Mouse (Mus musculus) lung, embryonic 14.5 days (tissue): ENCODE measurements around the gene Gm10663. TPM values are rescaled to one million over a fixed set of nuclear protein-coding genes. Genes with fewer than 3 reads are reported as not detected.

Experiments
- ATAC-seq: fragments of 200-750 bp; cut with Nextera tagmentation; 2 replicates; pipeline ENCODE4 v1.8.0; 2017; ENCODE audit warnings: mild to moderate bottlenecking, moderate TSS enrichment, moderate library complexity; ENCODE audit not compliant: insufficient read depth
- DNase-seq: peaks from one replicate; pipeline ENCODE4 v3.0.0-alpha.2; 2015
- H3K27ac ChIP-seq: fragments of 300-500 bp; sonication (generic); 2 replicates; pipeline ENCODE4 v1.5.1; 2014; ENCODE audit warnings: low read depth, mild to moderate bottlenecking, moderate library complexity
- H3K27me3 ChIP-seq: fragments of 300-500 bp; sonication (generic); 2 replicates; pipeline ENCODE4 v1.6.1; 2014; ENCODE audit warnings: low read length, control low read depth; ENCODE audit not compliant: insufficient read depth
- H3K36me3 ChIP-seq: fragments of 300-500 bp; sonication (generic); 2 replicates; pipeline ENCODE4 v1.6.1; 2014; ENCODE audit warnings: control low read depth; ENCODE audit not compliant: insufficient read depth
- H3K4me1 ChIP-seq: fragments of 300-500 bp; sonication (generic); 2 replicates; pipeline ENCODE4 v1.6.1; 2014; ENCODE audit warnings: antibody characterized with exemption, control low read depth; ENCODE audit not compliant: insufficient read depth
- H3K4me2 ChIP-seq: fragments of 300-500 bp; sonication (generic); 2 replicates; pipeline ENCODE4 v1.6.1; 2014; ENCODE audit warnings: mild to moderate bottlenecking
- H3K4me3 ChIP-seq: fragments of 300-500 bp; sonication (generic); 2 replicates; pipeline ENCODE4 v1.5.1; 2014; ENCODE audit warnings: low read depth, low read length
- H3K9ac ChIP-seq: fragments of 300-500 bp; sonication (generic); 2 replicates; pipeline ENCODE4 v1.6.1; 2014
- H3K9me3 ChIP-seq: fragments of 300-500 bp; sonication (generic); 2 replicates; pipeline ENCODE4 v1.6.1; 2016; ENCODE audit warnings: low read depth, low read length, control low read depth
- CTCF ChIP-seq: IDR thresholded peaks from 2 replicates; pipeline ENCODE4 v1.5.1; 2016; ENCODE audit warnings: antibody characterized with exemption, low read depth
- WGBS: fragments of 180-500 bp; shearing (Covaris S2); extraction: QIAGEN DNeasy Blood & Tissue Kit; methylation state at CpG from one replicate; pipeline ENCODE4 v1.1.7; 2014; 5-methylcytosine and 5-hydroxymethylcytosine counted together
- polyA plus RNA-seq: library from polyadenylated mRNA; unstranded; fragments of >200 nt; fragmentation: Nextera tagmentation; extraction: Ambion mirVana; gene quantifications from 2 replicates; pipeline ENCODE4 v1.2.1, GENCODE M21; 2014

Gene Gm10663
- polyA plus RNA-seq, result not detected in 2 replicates

- Histone ChIP-seq H3K4me2 (peak within 1 kb of the TSS; percentile 16; the same call in 1 of the 2 replicates), H3K27me3 (no peaks in the 10 kb centered on the region), H3K9ac (no peak within 1 kb of the TSS), H3K9me3 (no peaks in the 10 kb centered on the region), H3K4me3 (no peak within 1 kb of the TSS), H3K36me3 (no peaks in the 10 kb centered on the region), H3K4me1 (no peaks in the 10 kb centered on the region), H3K27ac (no peak within 1 kb of the TSS)
- 77% methylated on average over 2 of the region's 2 CpGs for WGBS
- no peak for TF ChIP-seq CTCF
- ATAC-seq (no peak), DNase-seq (no peak)
Measured at GRCm38 (mm10) chr8:65074733-65075132, at the start of gene Gm10663. Gene Gm10663 (plus strand): TSS chr8:65075033.

GRCm38 (mm10) chr8:65028959-65029686 lies 45.7 kb upstream of the Gm10663 start:
- ATAC-seq, result no peak
- Histone ChIP-seq H3K27me3 (no peaks in the 10 kb centered on the region), H3K27ac (no peak overlapping the region), H3K4me3 (no peak overlapping the region), H3K9me3 (no peaks in the 10 kb centered on the region), H3K9ac (no peak overlapping the region), H3K4me1 (no peaks in the 10 kb centered on the region), H3K4me2 (no peak overlapping the region), H3K36me3 (no peaks in the 10 kb centered on the region)
- TF ChIP-seq CTCF, result no peak
- 73% methylated on average over 12 of the region's 12 CpGs for WGBS
- DNase-seq, result no peak

- ATAC-seq (no peak), DNase-seq (no peak)
- Histone ChIP-seq H3K4me1 (no peaks in the 10 kb centered on the region), H3K9me3 (no peaks in the 10 kb centered on the region), H3K4me3 (no peak overlapping the region), H3K27me3 (no peaks in the 10 kb centered on the region), H3K36me3 (no peaks in the 10 kb centered on the region), H3K27ac (no peak overlapping the region), H3K4me2 (no peak overlapping the region), H3K9ac (no peak overlapping the region)
- 82% methylated on average over 4 of the region's 4 CpGs for WGBS
- TF ChIP-seq CTCF, result no peak
Measured at GRCm38 (mm10) chr8:65029776-65030175, 45.1 kb upstream of the Gm10663 start.

GRCm38 (mm10) chr8:65030735-65031485 lies 43.9 kb upstream of the Gm10663 start:
- no peak overlapping the region for H3K4me2 ChIP-seq
- WGBS, result 67% methylated on average over 4 of the region's 4 CpGs
- no peak for TF ChIP-seq CTCF
- ATAC-seq (peak; percentile 66; the same call in 1 of the 2 replicates), DNase-seq (peak; percentile 21)
- H3K4me1 ChIP-seq, result no peaks in the 10 kb centered on the region
- H3K9ac ChIP-seq, result no peak overlapping the region
- no peak overlapping the region for H3K4me3 ChIP-seq
- no peaks in the 10 kb centered on the region for H3K36me3 ChIP-seq
- no peaks in the 10 kb centered on the region for H3K9me3 ChIP-seq
- no peaks in the 10 kb centered on the region for H3K27me3 ChIP-seq
- H3K27ac ChIP-seq, result no peak overlapping the region

GRCm38 (mm10) chr8:65032107-65032506 lies 42.7 kb upstream of the Gm10663 start:
- Histone ChIP-seq H3K27me3 (no peaks in the 10 kb centered on the region), H3K4me2 (no peak overlapping the region), H3K36me3 (no peaks in the 10 kb centered on the region), H3K27ac (no peak overlapping the region), H3K4me3 (no peak overlapping the region), H3K9me3 (no peaks in the 10 kb centered on the region), H3K4me1 (no peaks in the 10 kb centered on the region), H3K9ac (no peak overlapping the region)
- ATAC-seq (no peak), DNase-seq (no peak)
- WGBS, result 100% methylated on average over 1 of the region's 1 CpGs
- TF ChIP-seq CTCF, result no peak

GRCm38 (mm10) chr8:65033056-65033455 lies 41.8 kb upstream of the Gm10663 start:
- DNase-seq, result no peak

GRCm38 (mm10) chr8:65034136-65034535 lies 40.7 kb upstream of the Gm10663 start:
- WGBS, result 44% methylated on average over 2 of the region's 2 CpGs
- Histone ChIP-seq H3K9ac (no peak overlapping the region), H3K9me3 (no peaks in the 10 kb centered on the region)

More at GRCm38 (mm10) chr8:65033056-65033455, 41.8 kb upstream of the Gm10663 start:
- no peaks in the 10 kb centered on the region for H3K9me3 ChIP-seq
- H3K27me3 ChIP-seq, result no peaks in the 10 kb centered on the region
- H3K4me2 ChIP-seq, result no peak overlapping the region
- no peak for TF ChIP-seq CTCF
- no peak overlapping the region for H3K4me3 ChIP-seq
- no peaks in the 10 kb centered on the region for H3K4me1 ChIP-seq
- no peak overlapping the region for H3K27ac ChIP-seq
- no peak overlapping the region for H3K9ac ChIP-seq
- ATAC-seq, result no peak
- 69% methylated on average over 13 of the region's 13 CpGs for WGBS
- H3K36me3 ChIP-seq, result no peaks in the 10 kb centered on the region

More at GRCm38 (mm10) chr8:65034136-65034535, 40.7 kb upstream of the Gm10663 start:
- no peaks in the 10 kb centered on the region for H3K27me3 ChIP-seq
- no peak overlapping the region for H3K4me3 ChIP-seq
- no peak for TF ChIP-seq CTCF
- H3K4me2 ChIP-seq, result no peak overlapping the region
- no peaks in the 10 kb centered on the region for H3K4me1 ChIP-seq
- no peak overlapping the region for H3K27ac ChIP-seq
- H3K36me3 ChIP-seq, result no peaks in the 10 kb centered on the region
- no peak for DNase-seq
- no peak for ATAC-seq
